Mouse (Mus musculus) lung, postnatal 10 days (tissue): ENCODE results near the gene Casr.

ENCODE experiments used
- DNase-seq: peaks from one replicate; pipeline ENCODE4 v3.0.0; 2021

Gene Casr

DNA sequence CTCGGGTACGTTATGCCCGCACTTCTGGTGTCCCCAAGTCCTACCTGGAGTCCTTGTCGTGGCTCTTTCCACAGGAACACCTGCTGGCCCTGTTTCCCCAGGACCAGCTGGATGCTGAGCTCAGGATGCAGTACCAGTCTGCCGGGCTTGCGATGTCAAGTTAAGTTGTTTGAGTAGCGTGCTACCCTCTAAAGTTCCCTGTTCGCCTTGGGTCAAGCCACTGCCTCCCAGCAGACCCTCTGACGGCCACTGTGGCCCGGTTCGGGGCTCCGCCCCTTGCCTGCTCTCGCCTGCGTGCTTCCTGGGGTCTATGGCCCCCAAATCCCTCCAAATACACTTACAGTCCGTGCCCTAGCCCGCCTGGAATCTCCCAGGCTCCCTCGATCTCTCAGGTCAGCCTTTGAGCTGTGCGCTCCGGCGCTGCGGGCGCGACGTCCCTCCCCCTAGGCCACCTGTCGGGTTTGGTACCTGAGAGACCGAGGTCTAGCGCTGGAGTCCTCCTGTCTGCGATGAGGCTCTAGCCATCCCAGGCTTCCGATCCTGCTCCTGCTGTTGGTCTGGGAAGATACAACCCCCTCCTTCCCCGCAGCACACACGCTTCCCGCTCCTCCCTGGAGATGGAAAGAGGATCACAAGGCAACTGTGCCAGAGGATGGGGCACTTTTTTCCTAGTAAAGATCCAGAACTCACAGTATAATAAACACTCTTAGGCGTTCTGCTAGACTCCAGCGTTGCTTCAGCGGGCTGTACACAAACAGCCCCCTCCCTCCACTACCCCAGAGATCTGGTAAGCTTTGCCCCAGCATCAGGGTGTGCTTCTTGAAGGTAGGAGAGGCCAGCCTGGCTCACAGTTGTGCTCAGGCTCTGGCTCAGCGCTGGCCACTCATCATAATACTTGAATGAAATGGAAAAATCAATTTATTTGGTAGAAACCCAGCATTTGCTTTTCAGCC is at the start of gene Casr:
Gene Casr, minus strand, starts transcription at position 756 of the 953 bp plus-strand sequence.
- DNase-seq, result no peak

DNA sequence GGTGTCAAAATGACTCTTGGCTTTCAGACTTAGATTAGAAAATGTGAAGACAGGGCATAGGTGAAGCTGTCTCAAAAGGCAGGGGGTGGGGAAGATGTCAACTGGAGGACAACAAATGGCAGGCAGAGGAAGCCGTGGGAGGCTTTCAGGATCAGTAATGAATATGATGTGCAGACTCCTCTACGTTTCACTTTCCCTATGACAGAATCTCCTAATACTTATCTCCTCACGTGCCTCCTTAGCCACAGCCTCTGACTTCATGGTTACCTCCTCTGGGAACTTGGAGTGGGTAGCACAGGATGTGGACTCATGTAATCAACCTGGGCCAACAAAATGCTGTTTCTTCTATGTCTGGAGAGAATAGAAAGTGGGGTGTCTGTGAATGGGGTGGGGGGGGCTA is 40.7 kb upstream of the Casr start:
- DNase-seq, result no peak

DNA sequence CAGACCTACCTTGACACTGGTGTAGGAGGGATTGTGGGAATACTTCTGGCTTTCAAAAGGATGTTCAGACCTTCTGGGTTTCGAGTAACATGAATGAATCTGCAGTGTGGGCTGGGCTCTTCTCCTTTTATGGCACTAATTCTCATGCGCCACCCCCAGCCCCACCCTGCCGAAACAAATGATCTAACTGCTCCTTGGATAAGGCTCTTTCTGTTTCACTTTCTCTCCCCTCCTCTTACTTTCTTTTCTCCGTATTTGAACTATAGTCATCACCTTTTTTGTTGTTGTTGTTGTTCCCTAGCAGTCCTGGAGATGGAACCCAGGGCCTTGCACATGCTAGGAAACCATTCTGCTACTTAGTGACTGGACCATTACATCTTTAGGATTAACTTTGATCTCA is 36.3 kb upstream of the Casr start:
- DNase-seq, result no peak

DNA sequence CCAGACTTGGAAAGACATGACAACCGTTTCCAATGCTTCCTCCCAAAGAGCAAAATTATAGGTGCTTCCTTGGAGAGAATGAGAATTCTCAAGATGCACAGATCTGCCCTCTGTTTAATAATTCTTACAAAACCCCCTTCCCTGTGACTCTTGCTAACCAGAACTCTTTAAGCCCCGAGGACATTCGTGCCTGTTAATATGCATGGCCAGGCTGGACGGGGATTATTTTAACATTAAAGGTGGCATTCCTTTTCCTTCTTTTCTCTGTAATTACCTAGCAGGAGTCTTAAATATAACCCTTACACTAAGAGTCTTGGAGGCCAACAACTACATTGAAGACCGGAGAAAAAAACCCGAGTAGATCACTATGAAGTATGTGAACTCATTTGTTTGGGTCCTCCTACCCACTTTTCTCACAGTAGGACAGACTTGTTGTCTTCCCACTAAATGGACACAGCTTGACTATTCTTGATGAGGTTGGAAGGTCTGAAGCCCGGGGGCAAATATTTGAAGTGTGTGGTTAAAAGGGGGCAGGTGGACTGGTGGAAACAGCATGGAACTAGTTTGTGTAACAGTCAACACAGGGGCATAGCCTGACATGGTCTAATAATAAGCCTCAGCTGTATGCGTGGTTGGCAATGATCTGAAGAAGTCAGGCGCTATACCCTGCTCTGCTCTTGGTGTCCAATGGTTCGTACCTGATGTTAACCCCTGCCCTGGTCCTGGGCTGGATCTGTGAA is 34.9 kb upstream of the Casr start:
- no peak for DNase-seq

DNA sequence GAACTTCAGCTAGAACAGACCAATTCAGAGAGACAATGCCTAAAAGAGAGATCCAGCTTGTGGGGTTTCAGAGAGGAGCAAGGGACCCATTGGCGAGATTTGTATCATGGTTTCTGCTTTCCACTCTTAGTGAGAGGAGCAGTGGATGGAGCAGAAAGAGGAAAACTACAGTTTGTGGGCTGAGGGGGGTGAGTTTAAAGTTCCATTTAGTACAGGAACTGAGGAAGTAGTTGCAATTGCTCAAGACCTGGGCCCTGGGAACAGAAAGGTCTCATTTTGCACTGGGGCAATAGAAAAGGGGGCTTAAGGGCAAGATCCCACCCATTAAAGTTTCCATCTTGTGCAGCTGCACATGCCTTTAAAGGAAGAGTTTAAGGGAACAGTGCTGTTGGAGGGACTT is 28.0 kb upstream of the Casr start:
- DNase-seq, result no peak

DNA sequence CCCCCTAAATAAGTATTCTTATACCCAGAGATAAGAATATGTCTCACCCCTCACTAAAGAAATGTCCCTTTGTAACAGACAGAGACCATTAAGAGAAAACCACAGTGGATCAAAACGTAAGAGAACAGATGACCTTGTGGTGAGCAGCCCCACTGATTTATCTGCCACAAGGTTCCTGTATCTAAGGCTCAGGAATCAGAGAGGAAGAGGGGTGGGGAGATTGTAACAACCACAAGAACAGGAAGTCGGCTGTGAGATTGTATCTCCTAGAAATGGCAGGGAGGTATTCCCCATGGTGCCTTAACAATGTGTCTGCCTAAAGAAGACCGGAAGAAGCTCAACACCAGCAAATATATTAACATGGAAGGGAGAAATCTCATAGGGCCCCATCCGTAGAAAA is 26.0 kb upstream of the Casr start:
- DNase-seq, result no peak

DNA sequence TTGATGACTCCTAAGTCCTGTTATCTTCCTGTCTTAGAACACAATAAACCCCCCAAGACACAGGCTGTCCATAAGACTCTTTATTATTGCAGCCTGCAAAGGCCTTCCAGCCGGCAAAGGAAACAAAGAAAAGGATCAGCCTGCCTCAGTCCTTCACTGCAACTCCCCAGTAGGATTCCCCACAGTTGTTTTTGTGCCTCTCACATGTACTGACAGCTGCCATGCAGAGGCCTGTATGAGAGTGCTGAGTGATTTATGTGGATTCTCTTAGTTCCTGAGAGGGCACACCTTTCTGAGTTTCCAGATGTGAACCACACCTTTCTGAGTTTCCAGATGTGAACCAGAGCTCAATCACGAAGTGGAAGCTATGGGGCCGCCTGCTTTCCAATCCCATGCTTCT is 20.1 kb upstream of the Casr start:
- DNase-seq, result no peak

DNA sequence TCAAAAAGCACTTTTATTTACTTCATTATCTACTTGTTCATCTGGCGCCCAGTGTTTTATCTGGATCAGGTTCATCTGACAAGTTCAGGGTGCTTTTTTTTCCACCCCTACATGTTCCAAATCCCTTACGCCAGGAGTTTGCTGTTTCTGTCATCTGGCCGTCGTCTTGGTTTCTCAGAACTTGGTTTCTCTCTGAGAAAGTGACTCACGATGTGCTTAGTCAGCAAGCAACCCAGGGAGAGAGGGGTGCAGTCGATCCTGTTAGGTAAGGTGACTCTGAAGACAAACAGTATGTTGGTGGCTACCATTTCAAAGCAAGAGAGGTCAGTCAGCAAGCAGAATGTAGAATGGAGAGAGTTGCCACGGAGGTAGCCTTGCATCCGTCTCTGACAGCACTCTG is 10.0 kb upstream of the Casr start:
- no peak for DNase-seq

DNA sequence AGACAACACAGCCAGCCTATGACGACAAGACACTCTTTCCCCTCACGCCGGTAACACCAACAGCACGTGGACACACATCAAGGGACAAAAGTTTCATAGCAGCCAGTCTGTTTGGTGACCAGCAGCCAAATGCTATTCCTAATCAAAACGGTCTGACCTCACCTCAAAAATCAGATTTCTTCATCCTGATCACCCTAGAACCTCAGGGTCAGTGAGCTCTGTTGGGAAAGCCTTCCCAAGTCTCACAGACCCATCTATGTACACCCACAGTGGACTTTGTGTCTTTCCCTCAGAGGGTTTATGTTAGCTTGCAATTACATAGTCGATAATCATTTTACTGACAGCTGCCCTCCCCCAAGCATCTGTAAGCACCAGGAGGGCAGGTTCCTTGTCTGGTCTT is 2.4 kb downstream of the Casr start:
- no peak for DNase-seq

DNA sequence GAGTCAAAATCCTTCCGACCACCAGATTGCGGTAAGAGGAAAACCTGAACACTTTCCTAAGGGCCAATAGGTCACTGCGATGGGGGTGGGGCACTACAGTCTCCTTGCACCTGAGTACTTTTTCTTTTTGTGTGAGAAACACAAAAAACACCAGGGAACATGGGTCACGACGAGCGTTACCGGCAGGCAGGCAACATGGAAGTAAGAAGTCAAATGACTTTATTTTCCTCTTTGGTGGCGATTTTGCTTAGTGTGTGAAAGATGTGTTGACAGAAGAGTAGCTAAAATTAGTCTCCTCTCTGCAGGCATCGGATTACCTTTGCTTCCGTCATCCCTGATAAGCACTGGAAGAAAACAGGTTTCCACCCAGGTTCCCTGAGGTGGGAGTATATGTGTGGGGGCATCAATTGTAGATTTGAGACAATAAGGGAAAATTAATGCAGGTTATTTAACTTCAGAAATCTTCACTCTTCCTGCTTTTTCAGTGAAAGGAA is 6.2 kb downstream of the Casr start:
- no peak for DNase-seq

DNA sequence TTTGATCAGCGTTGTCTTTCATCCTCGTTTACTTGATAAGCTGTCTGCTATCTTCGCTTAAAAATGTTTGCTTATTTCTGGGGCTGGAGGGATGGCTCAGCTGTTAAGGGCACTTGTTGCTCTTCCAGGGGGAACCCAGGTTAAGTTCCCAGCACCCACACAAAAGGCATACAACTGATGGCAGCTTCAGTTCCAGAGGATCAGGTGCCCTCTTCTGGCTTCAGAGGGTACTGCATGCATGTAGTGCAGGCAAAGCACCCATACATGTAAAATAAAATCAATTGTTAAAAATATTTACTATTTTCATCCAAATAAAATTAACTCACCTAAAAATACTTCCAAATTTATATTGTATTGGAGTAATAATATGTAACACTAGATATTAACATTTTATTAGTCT is 8.3 kb downstream of the Casr start:
- DNase-seq, result no peak

DNA sequence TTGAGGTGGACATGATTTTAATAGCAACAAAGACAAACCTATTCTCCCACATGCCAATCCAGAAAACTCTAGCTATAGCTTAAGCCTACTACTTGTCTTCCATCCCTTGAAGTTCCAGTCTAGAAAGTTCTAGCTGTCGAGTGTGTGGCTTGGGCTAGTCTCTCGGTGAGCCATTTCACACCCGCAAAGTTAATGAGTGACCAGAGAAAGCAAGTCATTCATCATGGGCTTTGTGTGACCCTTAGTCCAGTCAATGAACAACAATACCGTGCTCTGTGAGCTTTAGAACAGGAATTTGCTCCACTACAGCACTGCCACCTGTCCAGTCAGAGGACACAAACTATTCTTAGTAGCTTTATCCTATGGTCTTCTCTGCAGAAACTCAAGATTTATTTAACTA is 16.6 kb downstream of the Casr start:
- no peak for DNase-seq

DNA sequence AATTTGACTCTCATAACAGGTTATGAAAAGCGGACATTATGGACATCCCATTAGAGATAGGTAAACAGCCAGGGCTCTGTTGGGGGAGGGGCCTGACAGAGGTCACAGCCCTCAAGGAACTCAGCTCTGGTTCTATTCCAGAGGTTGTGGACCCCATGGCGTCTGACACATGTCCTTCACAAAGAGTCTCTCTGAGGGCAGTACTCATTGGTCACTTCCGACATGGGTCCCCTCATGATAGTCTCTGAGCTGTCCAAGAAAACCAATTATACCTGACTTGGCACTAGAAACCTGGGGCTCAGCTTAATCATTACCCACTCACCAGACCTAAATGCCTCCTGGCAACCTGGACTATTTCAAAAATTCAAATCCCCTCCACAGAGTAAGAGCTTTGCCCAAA is 18.9 kb downstream of the Casr start:
- no peak for DNase-seq

DNA sequence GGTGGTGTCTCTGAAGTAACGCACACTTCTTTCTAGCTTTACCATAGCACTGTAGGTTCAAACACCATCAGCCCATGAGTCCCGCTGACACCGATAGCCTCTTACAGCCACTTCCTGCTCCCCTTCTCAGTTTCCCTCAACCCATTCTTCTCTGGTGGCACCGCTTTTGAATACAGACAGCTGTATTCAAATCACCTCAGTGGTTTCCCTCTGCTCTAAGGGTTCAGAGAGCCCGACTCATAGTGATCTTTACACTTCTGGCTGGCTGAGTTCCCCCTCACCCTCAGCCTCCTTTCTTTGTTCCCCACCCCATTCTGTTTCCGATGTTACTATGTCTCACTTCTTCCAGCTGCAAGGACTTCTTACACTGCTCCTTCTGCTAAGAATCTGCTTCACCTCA is 21.1 kb downstream of the Casr start:
- no peak for DNase-seq

DNA sequence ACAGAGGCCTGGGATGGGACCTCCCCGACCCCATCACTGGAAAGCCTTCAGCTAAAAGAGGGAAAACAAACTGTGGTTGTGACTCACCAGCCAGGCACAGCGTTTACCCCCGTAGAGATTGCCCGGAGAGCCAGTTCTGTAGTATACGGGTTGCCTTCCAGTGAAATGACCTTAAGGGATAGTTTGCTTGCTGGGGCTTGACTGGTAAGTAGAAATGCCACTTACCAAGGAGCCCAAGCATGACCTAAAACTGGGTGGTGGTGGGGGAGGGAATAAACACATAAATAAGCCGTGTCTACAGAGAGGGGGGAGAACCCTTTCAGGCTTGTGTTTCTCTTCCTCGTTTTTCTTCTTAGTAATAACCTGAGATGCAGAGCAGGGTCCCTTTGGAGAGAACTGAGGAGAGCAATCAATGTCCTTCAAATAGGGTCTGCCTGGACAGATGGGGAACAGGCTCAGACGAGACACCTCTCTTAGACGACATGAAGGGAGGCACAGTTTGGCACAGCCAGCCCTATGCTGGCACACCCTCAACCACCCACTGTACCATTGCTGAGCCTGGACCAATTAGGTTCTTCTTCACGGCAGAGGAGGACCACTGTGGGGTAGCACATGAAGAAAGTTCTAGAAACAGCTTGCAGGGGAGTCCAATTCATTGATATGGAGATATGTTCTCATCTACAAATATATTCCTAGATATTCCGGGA is 28.8 kb downstream of the Casr start:
- DNase-seq, result no peak

DNA sequence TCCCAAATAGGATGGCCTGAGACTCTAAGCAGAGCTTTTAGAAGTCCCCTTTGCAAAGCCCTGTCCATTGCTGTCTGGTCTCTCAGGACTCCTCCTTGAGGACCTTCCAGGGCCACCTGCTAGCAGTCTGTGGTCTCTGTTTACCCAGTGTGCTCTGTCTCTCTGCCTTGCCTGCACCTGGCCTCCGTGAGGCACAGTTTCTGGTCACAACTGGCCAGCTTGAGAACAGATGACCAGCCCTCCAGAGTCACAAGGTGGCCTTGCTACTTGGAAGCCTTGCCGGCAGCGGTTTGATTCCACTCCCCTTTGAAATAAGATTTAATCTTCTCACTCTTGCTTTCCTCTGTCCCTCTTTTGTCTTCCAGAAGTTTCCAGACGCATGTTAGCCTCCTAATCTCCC is 29.9 kb downstream of the Casr start:
- no peak for DNase-seq

DNA sequence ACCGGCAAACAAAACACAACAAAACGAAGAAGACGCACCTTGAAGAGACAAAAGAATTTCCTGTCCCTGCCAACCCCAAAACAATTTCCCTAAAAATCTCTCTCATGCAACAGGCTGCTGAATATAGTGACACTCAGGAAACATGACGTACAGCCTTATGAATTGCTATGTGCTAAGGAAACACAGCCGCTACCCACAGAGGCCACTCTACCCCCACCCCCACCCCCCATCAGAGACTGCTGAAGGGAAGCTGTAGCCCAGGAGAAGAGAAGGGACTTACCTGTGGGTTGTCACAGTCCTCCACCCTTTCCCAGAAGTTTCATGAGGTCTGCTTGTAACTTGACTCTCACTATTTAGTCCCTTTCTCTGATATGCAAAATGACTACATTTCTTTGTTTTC is 30.3 kb downstream of the Casr start:
- no peak for DNase-seq

DNA sequence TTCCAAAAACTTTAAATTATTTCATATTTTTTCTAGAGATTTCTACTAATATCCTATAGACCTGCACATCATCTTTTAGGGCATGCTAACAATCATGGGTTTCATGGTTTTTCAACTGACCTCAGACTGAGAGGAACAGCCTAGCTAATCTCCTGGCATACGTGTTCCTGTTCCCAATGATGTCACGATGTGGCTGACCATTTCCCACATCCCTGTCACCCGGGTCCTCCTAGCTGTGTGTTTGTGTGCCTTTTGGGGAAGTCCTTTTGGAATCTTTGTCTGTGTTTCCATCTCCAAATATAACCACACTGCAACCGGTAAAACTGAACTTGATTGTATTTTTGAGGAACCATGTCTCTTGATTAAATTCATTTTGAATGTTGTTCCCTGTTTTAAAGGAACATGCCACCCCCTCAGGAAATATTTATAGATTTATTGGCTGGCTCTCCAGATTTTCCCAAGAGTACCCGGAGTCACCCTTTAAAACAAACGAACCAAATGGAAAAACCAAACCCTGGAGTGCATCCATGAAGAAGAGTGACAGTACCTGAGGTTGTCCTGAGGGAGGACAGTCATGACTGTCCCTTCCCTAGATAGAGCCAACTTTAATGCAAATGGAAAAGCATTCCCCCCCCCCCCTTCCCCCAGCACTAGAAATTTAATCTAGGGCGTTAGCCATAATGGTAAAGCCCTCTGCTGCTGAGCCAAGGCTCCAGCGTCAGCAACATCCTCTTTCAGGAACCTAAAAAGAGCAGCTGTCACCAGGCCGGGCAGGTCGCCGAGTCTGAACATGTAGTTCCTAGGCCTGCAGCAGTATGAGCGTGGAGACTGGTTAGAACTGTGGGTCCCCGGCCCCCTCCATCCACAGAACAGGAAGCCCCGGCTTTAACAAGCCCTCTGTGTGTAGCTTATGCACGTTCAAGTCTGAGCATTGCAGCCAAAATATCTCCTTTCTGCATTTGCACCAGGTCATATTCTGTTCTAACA is 31.1 kb downstream of the Casr start:
- DNase-seq, result peak; percentile 5

DNA sequence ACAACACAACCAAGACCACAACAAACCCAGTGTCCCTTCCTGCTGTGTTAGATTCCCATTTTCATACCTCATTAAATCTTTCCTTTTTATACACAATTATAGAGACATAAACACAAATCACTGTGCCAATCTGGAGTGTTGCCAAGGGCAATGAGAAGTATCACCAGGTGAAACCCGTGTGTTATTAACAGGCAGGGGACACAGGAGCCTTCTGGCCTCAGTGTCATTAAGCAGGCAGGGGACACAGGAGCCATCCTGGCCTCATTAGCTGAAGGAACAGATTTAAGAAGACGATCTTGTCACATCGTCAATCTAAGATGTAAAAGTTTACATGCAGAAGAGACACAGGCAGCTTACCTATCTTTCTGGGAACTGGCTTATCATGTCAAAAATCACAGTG is 33.1 kb downstream of the Casr start:
- DNase-seq, result no peak

DNA sequence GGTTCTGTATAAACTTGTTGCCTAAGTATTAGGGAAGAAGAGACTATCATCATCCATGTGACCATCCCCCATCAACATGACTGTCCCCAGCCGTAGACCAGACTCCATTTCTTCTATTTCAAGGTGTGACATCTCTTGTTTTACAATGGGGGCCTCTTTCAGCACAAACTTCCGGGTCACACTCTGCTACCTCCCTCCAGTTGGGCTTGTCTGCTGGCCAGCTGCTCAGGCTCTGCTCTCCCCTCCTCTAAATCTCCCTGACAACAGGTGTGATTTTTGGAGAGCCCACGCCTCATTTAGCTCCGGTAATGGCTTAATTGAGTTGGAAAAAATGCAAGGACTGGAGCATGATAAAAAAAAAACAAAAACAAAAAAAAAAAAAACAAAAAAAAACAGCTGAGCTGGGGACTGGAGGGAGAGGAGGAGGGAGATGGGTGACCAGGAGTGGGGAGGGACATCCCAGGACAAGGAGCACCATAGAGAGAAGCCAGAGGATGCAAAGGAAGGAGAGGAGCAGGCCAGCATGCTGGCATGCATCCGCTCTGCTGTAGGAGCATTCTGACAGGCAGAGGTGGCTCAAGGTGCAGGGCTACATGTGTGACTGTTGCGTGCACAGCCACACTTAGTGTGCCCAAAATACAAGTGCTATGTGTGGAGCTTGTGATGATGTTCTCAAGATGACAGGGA is 35.2 kb downstream of the Casr start:
- no peak for DNase-seq

DNA sequence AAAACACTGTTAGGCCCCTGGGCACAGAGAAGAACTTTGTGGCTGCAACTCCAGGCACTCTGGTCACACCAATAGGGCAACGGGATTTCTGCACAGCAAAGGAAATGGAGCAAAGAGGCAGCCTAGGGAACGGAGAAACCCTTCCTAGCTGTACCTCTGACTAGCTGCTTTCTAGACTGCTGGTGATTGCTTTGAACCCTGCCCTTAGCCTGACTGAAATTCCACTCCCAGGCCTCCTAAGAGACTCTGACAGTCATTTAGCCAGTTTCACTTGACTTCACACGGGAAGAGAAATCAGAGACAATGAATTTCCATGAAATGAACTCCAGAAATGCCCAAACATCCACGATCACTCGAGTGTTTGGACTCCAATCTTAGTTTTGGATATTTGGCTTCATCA is 38.8 kb downstream of the Casr start:
- no peak for DNase-seq

DNA sequence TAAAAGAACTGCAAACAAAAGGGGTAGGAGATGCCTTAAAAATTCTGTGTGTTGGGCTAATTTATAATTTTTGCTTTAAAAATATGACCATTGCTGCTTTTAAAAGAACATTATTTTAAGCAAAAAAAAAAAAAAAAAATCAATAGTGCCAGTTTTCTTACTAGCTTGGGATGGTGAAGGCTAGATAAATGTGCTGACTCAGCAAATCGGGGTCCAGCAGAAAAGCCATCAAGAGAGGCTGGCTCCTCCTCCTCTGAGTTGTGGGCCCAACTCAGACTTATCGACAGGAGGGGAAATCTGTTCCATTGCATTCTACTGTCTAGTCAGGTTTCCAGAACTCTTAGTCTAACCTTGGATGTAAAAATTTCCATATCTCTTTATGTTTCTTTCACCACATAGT is 45.6 kb downstream of the Casr start:
- no peak for DNase-seq
